Mouse (Mus musculus) heart, postnatal 36 days (tissue): Measurements from ENCODE around the gene Asb8. TPM values are rescaled to one million over a fixed set of nuclear protein-coding genes. Genes with fewer than 3 reads are reported as not detected.
A peak's percentile ranks its signal among the peaks of the same experiment; 100 is the strongest.

ENCODE experiments used
- DNase-seq, 2 experiments: peaks; one replicate each; pipeline ENCODE4 v3.0.0; 2021 to 2022
- intact Hi-C: fragments of 180-260 bp; cut with DNase I; formaldehyde crosslinking; loops from one replicate; pipeline ENCODE4 v1.15.1; 2025
- total RNA-seq, 2 experiments: library from RNA; stranded (reverse); gene quantifications; 2 replicates each; pipeline ENCODE4 v1.2.3; 2021

The Asb8 gene
- total RNA-seq, 2 experiments from 2014 or later: 98.7 to 109 TPM

- intact Hi-C loops: loop anchor here (5.0 to 10.0 kb wide), 3 partner anchors 80 to 412 kb away; no protein-coding TSS in a partner anchor
- no peak for DNase-seq
These were observed 72.9 kb downstream of the Asb8 start, which contains the start of gene Pfkm for GRCm38 (mm10) chr15:98092372-98093120. TSS of gene Pfkm (plus strand) at chr15:98092589.

- intact Hi-C loops: loop anchor here (5.0 to 10.0 kb wide), 3 partner anchors 80 to 413 kb away; no protein-coding TSS in a partner anchor
- DNase-seq: no peak
These were observed 73.6 kb downstream of the Asb8 start for GRCm38 (mm10) chr15:98091841-98092240.

GRCm38 (mm10) chr15:98089421-98090183, 75.8 kb downstream of the Asb8 start:
- peak; percentile 47 to 52 for DNase-seq
- intact Hi-C loops: loop anchor here (1.0 to 10.0 kb wide), 4 partner anchors 64 to 415 kb away; no protein-coding TSS in a partner anchor

GRCm38 (mm10) chr15:98088889-98089288, 76.5 kb downstream of the Asb8 start:
- DNase-seq: no peak
- intact Hi-C loops: loop anchor here (1.0 kb wide), 1 partner anchor 64 kb away; no protein-coding TSS in a partner anchor

Other genes starting within 250 kb of the Asb8 start
- 10 to 100 TPM; 10.6 to 12.0 TPM for gene Tmem106c, start 201.4 kb downstream of the Asb8 start, total RNA-seq
- under 1 TPM; 0.08 to 0.46 TPM for gene Col2a1, start 160.9 kb downstream of the Asb8 start, total RNA-seq
- gene Pfkm, start 73.0 kb downstream of the Asb8 start, total RNA-seq: 100 to 1,000 TPM; 876 to 924 TPM
- gene Senp1, start 71.9 kb downstream of the Asb8 start, total RNA-seq: 10 to 100 TPM in 1 of 2 experiments, 1 to 10 TPM in 1; 9.9 to 11.3 TPM
- 1 to 10 TPM in 1 of 2 experiments, under 1 TPM in 1; 0.60 to 1.0 TPM for gene Ccdc184, start 1.5 kb upstream of the Asb8 start, total RNA-seq
- not detected for gene Olfr288, start 29.9 kb upstream of the Asb8 start, total RNA-seq
- not detected for gene Gm44579, start 55.4 kb upstream of the Asb8 start, total RNA-seq
- gene Olfr287, start 55.4 kb upstream of the Asb8 start, total RNA-seq: not detected
- not detected for gene Olfr286, start 68.8 kb upstream of the Asb8 start, total RNA-seq
- not detected for gene H1fnt, start 91.7 kb upstream of the Asb8 start, total RNA-seq
- gene Zfp641, start 130.5 kb upstream of the Asb8 start, total RNA-seq: 1 to 10 TPM; 5.7 to 6.7 TPM
- not detected for gene Olfr285, start 151.7 kb upstream of the Asb8 start, total RNA-seq
- gene Olfr284, start 175.4 kb upstream of the Asb8 start, total RNA-seq: not detected
- gene Olfr283, start 215.3 kb upstream of the Asb8 start, total RNA-seq: not detected